ENCODE assay signal across 8 mouse cellular contexts in genomic region chr7:35185889-35186569, GRCm38 (mm10). TPM values are rescaled to one million over a fixed set of nuclear protein-coding genes. Genes with fewer than 3 reads are reported as not detected.
DNase-seq lines count a peak whose midpoint lies in the region; ATAC-seq lines count a peak whose summit lies in the region.

Gene Slc7a10, plus strand, starts transcription at chr7:35186385.

- H3K27ac ChIP-seq in embryonic facial prominence, embryonic 11.5 days (replicated peaks; ENCODE audit: low read depth, low read length), result no peak within 1 kb of the TSS
- H3K27ac ChIP-seq in hindbrain, embryonic 16.5 days (ENCODE audit: low read depth, low read length), result peak within 1 kb of the TSS; percentile 23; the same call in 1 of the 2 replicates
- no peak within 1 kb of the TSS for H3K27ac ChIP-seq in liver, embryonic 16.5 days (ENCODE audit: low read length)

- WGBS in embryonic facial prominence, embryonic 11.5 days, result 1% methylated on average over 43 of the region's 43 CpGs
- 3% methylated on average over 37 of the region's 43 CpGs for WGBS in hindbrain, embryonic 16.5 days
- WGBS in liver, embryonic 16.5 days (ENCODE audit: insufficient replicate concordance), result 3% methylated on average over 40 of the region's 43 CpGs

- ATAC-seq in embryonic facial prominence, embryonic 11.5 days (replicated peaks; ENCODE audit: insufficient number of reproducible peaks, low FRiP score, low TSS enrichment, low read depth), result no peak
- ATAC-seq in hindbrain, embryonic 16.5 days, result peak; percentile 34
- ATAC-seq in liver, embryonic 16.5 days (ENCODE audit: low read depth), result no peak

- H3K9me3 ChIP-seq in embryonic facial prominence, embryonic 11.5 days (replicated peaks; ENCODE audit: control insufficient read depth, low read length), result no peaks in the 10 kb centered on the region
- H3K9me3 ChIP-seq in hindbrain, embryonic 16.5 days (ENCODE audit: control insufficient read depth, low read length), result peaks cover 8% of the 10 kb centered on the region
- H3K9me3 ChIP-seq in liver, embryonic 16.5 days (replicated peaks; ENCODE audit: control insufficient read depth, low read length), result peaks cover 3% of the 10 kb centered on the region

- H3K27me3 ChIP-seq in embryonic facial prominence, embryonic 11.5 days (ENCODE audit: control insufficient read depth, insufficient read depth, low read length), result peaks cover 34% of the 10 kb centered on the region
- H3K27me3 ChIP-seq in hindbrain, embryonic 16.5 days (replicated peaks; ENCODE audit: control insufficient read depth, insufficient read depth, low read length), result peaks cover 15% of the 10 kb centered on the region
- H3K27me3 ChIP-seq in liver, embryonic 16.5 days (ENCODE audit: control insufficient read depth, insufficient read depth, low read depth, low read length), result peaks cover 36% of the 10 kb centered on the region

- peak within 1 kb of the TSS; percentile 44; the same call in 1 of the 2 replicates for H3K9ac ChIP-seq in embryonic facial prominence, embryonic 11.5 days (replicated peaks; ENCODE audit: low read length)
- peak within 1 kb of the TSS; percentile 52 for H3K9ac ChIP-seq in hindbrain, embryonic 16.5 days (ENCODE audit: low read depth, low read length)
- H3K9ac ChIP-seq in liver, embryonic 16.5 days (ENCODE audit: low read depth, low read length), result no peak within 1 kb of the TSS

- H3K36me3 ChIP-seq in embryonic facial prominence, embryonic 11.5 days (replicated peaks; ENCODE audit: control insufficient read depth, insufficient read depth, low read depth, low read length), result no peaks in the 10 kb centered on the region
- no peaks in the 10 kb centered on the region for H3K36me3 ChIP-seq in hindbrain, embryonic 16.5 days (ENCODE audit: control insufficient read depth, insufficient read depth, low read length)
- H3K36me3 ChIP-seq in liver, embryonic 16.5 days (ENCODE audit: control insufficient read depth, insufficient read depth), result no peaks in the 10 kb centered on the region

- peak within 1 kb of the TSS; percentile 33 for H3K4me3 ChIP-seq in embryonic facial prominence, embryonic 11.5 days (ENCODE audit: low read depth, low read length)
- H3K4me3 ChIP-seq in hindbrain, embryonic 16.5 days (ENCODE audit: low read length), result peak within 1 kb of the TSS; percentile 39
- H3K4me3 ChIP-seq in liver, embryonic 16.5 days (ENCODE audit: low read depth, low read length), result peak within 1 kb of the TSS; percentile 13; the same call in 1 of the 2 replicates

- peak; percentile 19 to 38 for DNase-seq in kidney, postnatal 4 days
- no peak for DNase-seq in kidney, postnatal 14 days
- DNase-seq in embryonic facial prominence, embryonic 11.5 days (ENCODE audit: low spot score), result peak; percentile 35
- no peak for DNase-seq in right cerebral cortex, postnatal 25 days
- no peak for DNase-seq in spleen, adult 18-20 months
- no peak for DNase-seq in urinary bladder, postnatal 36 days (ENCODE audit: low spot score in 2 of 2)

- peaks cover 5% of the 10 kb centered on the region; the same call in 1 of the 2 replicates for H3K4me1 ChIP-seq in embryonic facial prominence, embryonic 11.5 days (ENCODE audit: control insufficient read depth, insufficient read depth, low read length)
- H3K4me1 ChIP-seq in hindbrain, embryonic 16.5 days (ENCODE audit: control insufficient read depth, insufficient read depth, low read depth, low read length), result peaks cover 14% of the 10 kb centered on the region
- no peaks in the 10 kb centered on the region; the same call in 1 of the 2 replicates for H3K4me1 ChIP-seq in liver, embryonic 16.5 days (ENCODE audit: control insufficient read depth, low read depth, low read length)

- H3K4me2 ChIP-seq in embryonic facial prominence, embryonic 11.5 days (ENCODE audit: low read depth, low read length), result peak within 1 kb of the TSS; percentile 73
- H3K4me2 ChIP-seq in hindbrain, embryonic 16.5 days (ENCODE audit: low read length), result peak within 1 kb of the TSS; percentile 66
- H3K4me2 ChIP-seq in liver, embryonic 16.5 days (ENCODE audit: low read depth, low read length), result peak within 1 kb of the TSS; percentile 31

RNA-seq across cellular contexts. Expression of gene Slc7a10, which starts in this region (rescaled TPM):
- polyA plus RNA-seq in embryonic facial prominence, embryonic 11.5 days (2014; fragmentation: Nextera tagmentation; extraction: Ambion mirVana), result 0.24 and 0.78 TPM in 2 replicates
- polyA plus RNA-seq in hindbrain, embryonic 16.5 days (2015; fragmentation: Nextera tagmentation; extraction: Ambion mirVana), result 32.7 and 45.2 TPM in 2 replicates
- polyA plus RNA-seq in liver, embryonic 16.5 days (2015; fragmentation: Nextera tagmentation; extraction: Ambion mirVana), result 0.50 and 0.64 TPM in 2 replicates

Comparison
In these comparisons a context has a peak if more than half of its experiments do, and no peak if none do; other contexts are left out.
1. RNA of gene Slc7a10 (polyA plus RNA-seq): 32.7 to 45.2 TPM in hindbrain, embryonic 16.5 days; 0.50 to 0.64 TPM in liver, embryonic 16.5 days and 0.24 to 0.78 TPM in embryonic facial prominence, embryonic 11.5 days; every median in the first group is over 10 times any median in the second.
2. DNase-seq: peak in kidney, postnatal 4 days (2 of 2); none in kidney, postnatal 14 days (single experiment), right cerebral cortex, postnatal 25 days (single experiment), spleen, adult 18-20 months (0 of 2) and urinary bladder, postnatal 36 days (0 of 2).
3. Peak in DNase-seq, H3K4me3 ChIP-seq, H3K9ac ChIP-seq and H3K4me2 ChIP-seq in embryonic facial prominence, embryonic 11.5 days; RNA of the gene not detected or under 1 TPM.
4. Peak in every context shown above with its lines, with median percentiles within 50 percentile points of each other: H3K4me2 ChIP-seq and H3K4me3 ChIP-seq.